Mouse (Mus musculus) liver, embryonic 14.5 days (tissue): ENCODE data around the gene Robo1.

Experiments
- CTCF ChIP-seq: IDR thresholded peaks from 2 replicates; pipeline ENCODE4 v1.5.1; 2016; ENCODE audit warnings: antibody characterized with exemption, low read depth, control low read depth
- EP300 ChIP-seq: IDR thresholded peaks from 2 replicates; pipeline ENCODE4 v1.6.1; 2016; ENCODE audit warnings: antibody characterized with exemption, low read depth

- TF ChIP-seq CTCF (no peak), EP300 (no peak)
Observed at GRCm38 (mm10) chr16:73011313-73011712, 703.2 kb downstream of the Robo1 start.
